Mouse (Mus musculus) liver, postnatal 0 days (tissue): ENCODE results near the gene Cd59a.

Source experiments
- CTCF ChIP-seq: sonication (generic); IDR thresholded peaks from 2 replicates; pipeline ENCODE4 v1.5.1; 2016; ENCODE audit warnings: antibody characterized with exemption, low read depth
- EP300 ChIP-seq: IDR thresholded peaks from 2 replicates; pipeline ENCODE4 v1.6.1; 2016; ENCODE audit warnings: antibody characterized with exemption, low read depth, mild to moderate bottlenecking

GRCm38 (mm10) chr2:104150608-104151397 is 55.2 kb downstream of the Cd59a start:
- TF ChIP-seq CTCF (no peak), EP300 (no peak)
